Comparison of ENCODE assay signal across 20 mouse cellular contexts in the genomic region with DNA sequence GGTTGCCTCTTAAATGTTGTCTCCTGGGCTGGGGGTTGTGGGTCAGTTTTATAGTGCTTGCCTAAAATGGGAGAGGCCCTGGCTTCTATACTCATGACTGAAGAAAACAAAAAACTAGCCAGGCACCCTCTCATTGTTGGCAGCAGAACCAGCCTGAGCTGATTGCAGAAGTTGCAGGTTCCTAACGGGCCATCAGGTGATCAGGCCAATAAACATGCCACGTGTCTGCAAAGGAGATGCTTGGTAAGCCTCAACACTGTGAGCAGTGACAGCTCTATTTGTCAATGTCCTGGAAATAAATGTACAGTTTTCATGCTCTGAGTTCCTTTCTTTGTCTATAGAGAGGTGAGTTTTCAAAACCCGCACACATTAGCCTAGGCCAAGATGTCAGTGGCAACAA. TPM values are rescaled to one million over a fixed set of nuclear protein-coding genes. Genes with fewer than 3 reads are reported as not detected.
DNase-seq lines count a peak whose midpoint lies in the region; ATAC-seq and TF ChIP-seq lines count a peak whose summit lies in the region.
"Had no signal": no experiment of that assay in that cellular context is flagged by ENCODE, and none has a peak within 500 bp of the region (broad histone marks: within the 10 kb centered on the region; RNA-seq: fewer than 3 reads in every experiment).

No protein-coding gene starts in this region.

- no peaks in the 10 kb centered on the region for H3K9me3 ChIP-seq in MEL (replicated peaks; ENCODE audit: insufficient read depth, low read length)

- peaks cover 0 to 12% of the 10 kb centered on the region in 2 experiments; a peak in 2 of 4 replicates for H3K36me3 ChIP-seq in MEL (ENCODE audit: control insufficient read depth in 1 of 2, insufficient read depth in 2 of 2, low read length in 2 of 2)
- H3K36me3 ChIP-seq in thymus, adult 2 months (ENCODE audit: control insufficient read depth, insufficient read depth, low read length): no peaks in the 10 kb centered on the region
- H3K36me3 ChIP-seq: G1E had no signal

- peak in 1 of 2 experiments; percentile 49; a peak in 1 of 4 replicates for TF ChIP-seq EP300 in MEL (IDR thresholded peaks at IDR 0.05; ENCODE audit: low read depth in 1 of 2, low read length in 2 of 2)

- H3K27ac ChIP-seq in MEL (ENCODE audit: control insufficient read depth, low read depth, low read length): no peak overlapping the region
- no peak overlapping the region for H3K27ac ChIP-seq in thymus, adult 2 months (ENCODE audit: control insufficient read depth, insufficient read depth, low read length)

- H3K9ac ChIP-seq in MEL (ENCODE audit: control insufficient read depth, low read depth, low read length, poor library complexity, severe bottlenecking): no peak overlapping the region

- no peaks in the 10 kb centered on the region for H3K79me2 ChIP-seq in MEL (ENCODE audit: control insufficient read depth, insufficient read depth, low read length, poor library complexity)

- peak; percentile 37 for DNase-seq in MEL (ENCODE audit: low read depth, low spot score)
- DNase-seq in thymus, adult 2 months: no peak
- DNase-seq: adrenal gland, adult 2 months; adrenal gland, adult 8-10 months; adrenal gland, postnatal 10 days; adrenal gland, postnatal 14 days; adrenal gland, postnatal 25 days; adrenal gland, postnatal 36 days; B cell, adult 2 months; cerebellum, adult 11 months; cerebellum, adult 11-12 months; cerebellum, adult 18-20 months; cerebellum, adult 2 months; cerebellum, adult 8-10 months had no signal

- no peak overlapping the region for H3K4me3 ChIP-seq in MEL (ENCODE audit: control insufficient read depth in 1 of 2, insufficient read depth in 1 of 2, low read depth in 2 of 2, low read length in 2 of 2)
- H3K4me3 ChIP-seq in thymus, adult 2 months (ENCODE audit: control insufficient read depth, insufficient read depth, low read length): no peak overlapping the region

- TF ChIP-seq RAD21 in MEL (IDR thresholded peaks at IDR 0.05; ENCODE audit: low read depth, low read length): no peak

- ATAC-seq in erythroblast, adult 5-6 weeks (replicated peaks; ENCODE audit: low FRiP score, poor library complexity, severe bottlenecking): 0 out of 2 replicates have a peak, but pooled peaks have one; percentile 44
- ATAC-seq in activated CD4-positive, CD25-positive, alpha-beta regulatory T cell, adult 4 months: no peak
- ATAC-seq: CD4-positive, CD25-positive, alpha-beta regulatory T cell, adult 4 months; Patski had no signal

- no peak for TF ChIP-seq POLR2A in MEL (IDR thresholded peaks at IDR 0.05; ENCODE audit: control insufficient read depth in 1 of 2, insufficient read depth in 1 of 2, low read depth in 1 of 2, low read length in 2 of 2, poor library complexity in 1 of 2)
- TF ChIP-seq POLR2A in thymus, adult 2 months (IDR thresholded peaks at IDR 0.05; ENCODE audit: control insufficient read depth, extremely low read depth, insufficient read depth, low read length, poor library complexity): no peak

- TF ChIP-seq CTCF in MEL (IDR thresholded peaks at IDR 0.05 in 2 of 3, conservative IDR thresholded peaks at IDR 0.05 in 1 of 3; ENCODE audit: control insufficient read depth in 1 of 3, insufficient read depth in 1 of 3, low read depth in 2 of 3, low read length in 3 of 3, poor library complexity in 1 of 3, severe bottlenecking in 1 of 3): no peak
- no peak for TF ChIP-seq CTCF in thymus, adult 2 months (IDR thresholded peaks at IDR 0.05; ENCODE audit: borderline replicate concordance, control insufficient read depth, extremely low read depth, insufficient read depth, low read length, poor library complexity)

- WGBS in thymus, adult 2 months: 58% methylated on average over 3 of the region's 3 CpGs

- peaks cover 2 to 14% of the 10 kb centered on the region in 2 experiments; a peak in 3 of 4 replicates for H3K4me1 ChIP-seq in MEL (ENCODE audit: control insufficient read depth in 1 of 2, insufficient read depth in 2 of 2, low read length in 2 of 2)
- H3K4me1 ChIP-seq in thymus, adult 2 months (replicated peaks; ENCODE audit: control insufficient read depth, insufficient read depth, low read length): no peaks in the 10 kb centered on the region

- no peaks in the 10 kb centered on the region for H3K27me3 ChIP-seq in MEL (ENCODE audit: control insufficient read depth in 1 of 2, insufficient read depth in 2 of 2, low read length in 2 of 2)
- H3K27me3 ChIP-seq in thymus, adult 2 months (ENCODE audit: control insufficient read depth, insufficient read depth, low read length): no peaks in the 10 kb centered on the region
- H3K27me3 ChIP-seq: CH12.LX had no signal

TF ChIP-seq in MEL, 35 proteins besides CTCF, POLR2A, EP300 and RAD21:
- TF ChIP-seq GABPA (IDR thresholded peaks at IDR 0.05; ENCODE audit: low read depth, low read length) (no peak), USF1 (IDR thresholded peaks at IDR 0.05; ENCODE audit: low read depth, low read length) (peak; percentile 86), MAX (IDR thresholded peaks at IDR 0.05; ENCODE audit: low read length) (peak; percentile 42; the same call in 1 of the 2 replicates), USF2 (IDR thresholded peaks at IDR 0.05; ENCODE audit: borderline replicate concordance in 1 of 2, insufficient read depth in 1 of 2, low read depth in 1 of 2, low read length in 2 of 2) (0 out of 4 replicates have a peak, but pooled peaks of 1 of the 2 experiments have one; percentile 37), TCF12 (IDR thresholded peaks at IDR 0.05; ENCODE audit: low read depth, low read length) (peak; percentile 3; the same call in 1 of the 2 replicates), ETS1 (IDR thresholded peaks at IDR 0.05; ENCODE audit: low read depth, low read length) (peak; percentile 58; the same call in 1 of the 2 replicates), ZKSCAN1 (IDR thresholded peaks at IDR 0.05; ENCODE audit: low read depth, low read length) (no peak), SIN3A (IDR thresholded peaks at IDR 0.05; ENCODE audit: low read length) (peak; percentile 63), MXI1 (IDR thresholded peaks at IDR 0.05; ENCODE audit: low read depth, low read length) (peak; percentile 80; the same call in 1 of the 2 replicates)
TF ChIP-seq in MEL: peak in this region for 7.

RNA-seq across cellular contexts. Expression of a gene that starts 23.1 kb away (rescaled TPM):
- total RNA-seq in MEL (2012; rRNA removed): 0.13 and 0.31 TPM in 2 replicates
- under 1 TPM in 1 of 2 experiments, not detected in 1; 0.11 TPM for polyA plus RNA-seq in MEL (2012; ENCODE audit: insufficient read depth in 1 of 2, insufficient read length in 2 of 2, low read depth in 1 of 2, low replicate concordance in 2 of 2, missing spikeins in 1 of 2)
- not detected in 2 replicates for total RNA-seq in erythroblast, adult 5-6 weeks (2015; ENCODE audit: low replicate concordance)
- total RNA-seq in erythroblast, adult 5-6 weeks (2017; ENCODE audit: low replicate concordance): 0.09 and 0.28 TPM in 2 replicates
- not detected for polyA plus RNA-seq in activated CD4-positive, CD25-positive, alpha-beta regulatory T cell, adult 4 months (2017; shearing (Covaris generic))
- polyA plus RNA-seq in thymus, adult 2 months (2012; rRNA removed): 0.94 and 0.98 TPM in 2 replicates
